Mouse (Mus musculus) embryo, embryonic 11 days (tissue): ENCODE data around the gene Abtb2.

ENCODE experiments used
- DNase-seq: peaks from one replicate; pipeline ENCODE4 v3.0.0-alpha.2; 2015

Gene Abtb2

DNA sequence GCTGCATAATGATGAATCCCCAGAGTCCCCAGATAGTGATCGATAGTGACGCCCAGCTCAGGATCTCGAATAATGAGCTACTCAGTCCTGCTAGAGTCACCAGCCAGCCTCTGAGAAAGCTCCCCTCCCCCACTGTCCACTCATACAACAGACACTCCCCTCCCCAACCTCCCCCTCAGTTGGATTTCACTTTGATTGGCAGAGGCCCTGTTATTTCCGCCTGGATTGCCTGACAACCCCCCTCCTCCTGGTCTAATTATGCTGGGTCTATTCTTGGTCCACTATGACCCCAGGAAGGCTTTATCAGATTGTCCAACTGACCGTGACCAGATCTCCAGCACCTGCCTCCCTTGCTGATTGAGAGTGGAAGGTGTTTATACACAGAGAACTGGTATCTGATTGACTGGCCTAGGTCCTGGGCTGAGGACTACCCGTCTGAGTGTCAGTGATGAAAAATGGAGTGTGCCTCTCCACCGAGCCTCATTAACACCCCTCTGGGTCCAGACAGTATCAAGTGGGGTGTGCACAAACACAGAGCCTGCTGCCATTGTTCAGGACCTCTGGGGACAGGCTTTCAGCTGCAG, 59.3 kb downstream of the Abtb2 start:
- DNase-seq, result peak; percentile 87

- no peak for DNase-seq
Observed at GRCm38 (mm10) chr2:103627101-103627500, 61.0 kb downstream of the Abtb2 start.

GRCm38 (mm10) chr2:103629956-103630355, 63.8 kb downstream of the Abtb2 start:
- DNase-seq, result no peak

- DNase-seq, result peak; percentile 69
Observed at GRCm38 (mm10) chr2:103631293-103631717, 65.2 kb downstream of the Abtb2 start.

DNA sequence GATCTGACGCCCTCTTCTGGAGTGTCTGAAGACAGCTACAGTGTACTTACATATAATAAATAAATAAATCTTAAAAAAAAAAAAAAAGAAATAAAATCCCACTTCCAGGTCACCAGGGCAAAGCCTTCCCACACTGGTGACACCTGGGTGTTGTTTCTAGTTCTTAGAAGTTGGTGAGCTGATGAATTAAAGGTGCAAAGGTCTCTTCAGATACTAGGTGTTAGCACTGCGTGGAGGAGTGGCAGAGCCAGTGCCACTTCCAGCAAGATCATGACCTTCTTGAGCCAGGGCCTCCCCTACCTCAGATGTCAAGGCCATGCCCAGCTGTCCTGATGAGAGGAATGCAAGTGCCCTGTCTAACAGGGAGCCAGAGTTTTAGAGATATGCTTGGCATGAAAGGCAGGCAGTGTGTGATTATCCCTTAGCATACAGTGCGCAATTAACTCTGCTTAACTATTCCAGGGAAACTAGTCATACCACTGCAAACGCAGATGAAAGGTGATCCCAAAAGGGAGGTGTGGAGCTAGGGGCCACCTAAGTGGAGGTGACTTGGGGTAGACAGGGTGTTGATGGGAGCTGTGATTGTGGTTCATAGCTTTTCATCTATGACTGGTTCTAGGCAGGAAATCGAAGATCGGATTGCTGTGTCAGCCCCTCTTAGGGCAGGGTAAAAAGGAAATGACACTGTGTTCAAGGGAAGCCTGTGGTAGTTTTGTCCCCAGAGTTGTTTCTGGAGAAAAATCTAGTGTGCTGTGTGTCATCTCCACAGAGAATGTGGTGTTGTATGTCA, 66.2 kb downstream of the Abtb2 start:
- DNase-seq, result no peak

GRCm38 (mm10) chr2:103632926-103633250, 66.8 kb downstream of the Abtb2 start:
- DNase-seq, result no peak

GRCm38 (mm10) chr2:103635731-103636487, 69.8 kb downstream of the Abtb2 start:
- DNase-seq, result no peak

GRCm38 (mm10) chr2:103637385-103637784, 71.3 kb downstream of the Abtb2 start:
- no peak for DNase-seq

DNA sequence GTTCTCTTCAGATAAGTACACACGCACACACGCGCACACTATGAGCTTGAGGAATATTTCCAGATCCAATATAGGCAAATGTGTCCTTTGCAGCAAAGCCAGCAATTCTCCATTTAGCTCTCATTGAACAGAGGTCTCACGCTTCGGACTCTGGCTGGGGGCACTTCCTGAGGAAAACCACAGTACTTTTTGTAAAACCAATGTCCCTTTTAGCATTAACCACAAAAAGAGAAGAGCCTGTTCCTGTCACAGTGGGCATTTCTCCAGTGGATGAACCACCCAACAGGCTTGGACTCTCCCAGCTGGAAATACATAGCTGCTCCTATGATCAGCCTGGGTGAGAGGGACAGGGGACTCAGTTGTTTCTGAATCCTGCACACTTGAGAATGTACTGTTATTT, 71.8 kb downstream of the Abtb2 start:
- no peak for DNase-seq

DNA sequence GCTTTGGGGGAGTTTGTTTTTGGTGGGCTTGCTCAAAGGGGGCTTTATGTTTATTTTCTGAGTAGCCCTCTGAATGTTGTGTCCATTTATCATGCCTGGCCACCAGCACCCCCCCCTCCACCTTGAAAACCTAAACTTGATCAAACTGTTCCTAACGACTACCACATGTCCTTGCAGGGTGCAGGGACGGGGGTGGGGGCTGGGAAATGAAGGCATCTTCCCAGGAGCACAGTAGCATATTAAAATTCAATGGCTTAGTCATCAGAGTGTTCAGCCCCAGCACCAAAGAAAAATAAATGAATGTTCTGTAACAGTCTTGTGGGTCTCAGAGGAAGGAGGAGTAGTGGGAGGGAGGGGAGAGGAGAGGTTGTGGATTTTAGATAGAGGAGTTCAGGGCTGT, 73.6 kb downstream of the Abtb2 start:
- DNase-seq, result no peak

DNA sequence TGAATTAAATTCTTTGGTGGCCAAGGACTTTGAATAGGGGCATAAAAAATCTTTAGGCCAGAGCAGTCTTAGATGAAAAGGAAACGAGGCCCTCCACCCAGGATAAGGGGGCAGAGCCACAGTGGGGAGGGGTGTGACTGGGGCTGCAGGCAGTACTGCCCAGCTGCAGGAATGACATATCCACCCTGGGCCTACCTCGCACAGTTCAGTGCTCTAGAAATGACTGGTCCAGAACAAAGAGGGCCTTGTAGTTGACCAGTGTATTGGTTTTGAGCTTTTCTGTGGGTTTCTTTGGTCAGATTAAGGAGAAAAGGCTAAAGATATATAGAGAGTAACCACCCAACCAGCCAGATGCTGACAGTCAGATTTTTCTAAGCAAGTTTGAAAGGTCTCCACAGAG, 74.8 kb downstream of the Abtb2 start:
- DNase-seq, result no peak

- DNase-seq, result peak; percentile 63
Observed at GRCm38 (mm10) chr2:103643584-103644211, 77.6 kb downstream of the Abtb2 start.

DNA sequence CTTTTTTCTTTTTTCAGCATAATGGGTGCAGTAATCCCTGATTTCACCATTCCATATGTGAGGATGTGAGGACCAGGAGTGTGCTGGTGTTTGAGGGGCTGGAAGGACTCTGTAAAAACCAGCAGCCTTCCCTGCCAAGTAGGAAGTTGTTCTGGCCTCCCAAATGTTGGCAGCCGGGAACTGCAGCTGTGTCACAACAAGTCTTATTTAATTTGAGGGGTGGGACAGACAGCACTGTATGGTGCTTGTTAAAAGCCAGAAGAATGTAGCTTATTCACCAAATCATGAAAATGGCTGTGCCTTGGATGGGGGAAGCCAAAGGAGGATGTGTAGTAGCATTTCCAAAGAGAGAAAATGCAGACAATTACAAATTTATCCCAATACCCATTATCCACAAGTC, 78.3 kb downstream of the Abtb2 start:
- DNase-seq, result no peak

DNA sequence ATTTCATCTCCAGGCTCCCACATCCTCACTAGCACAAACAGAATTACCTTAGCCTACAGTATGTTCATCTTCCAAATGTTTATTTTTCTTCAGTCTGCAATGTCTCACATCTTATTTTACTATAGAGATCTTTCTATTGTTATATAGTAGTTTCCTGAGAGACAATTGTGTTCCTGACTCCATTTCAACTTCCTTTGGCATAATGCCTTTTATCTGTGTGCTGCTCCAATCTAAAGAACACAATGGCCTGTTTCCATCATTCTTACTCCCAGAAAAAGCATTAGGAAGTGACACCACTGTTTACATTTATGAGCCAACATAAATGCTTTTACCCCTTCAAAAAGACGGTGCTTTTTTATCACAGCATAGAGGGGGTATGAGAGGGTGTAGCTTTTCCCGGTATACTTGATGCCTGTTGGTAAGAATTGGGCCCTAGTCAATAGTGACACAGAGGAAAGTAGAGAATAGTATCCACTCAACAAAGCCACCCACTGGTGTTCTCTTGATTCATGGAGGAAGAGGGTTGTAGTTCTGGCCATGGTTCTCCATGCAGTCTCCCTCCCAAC, 84.3 kb downstream of the Abtb2 start:
- DNase-seq, result no peak

- DNase-seq, result no peak
Observed at GRCm38 (mm10) chr2:103652121-103652520, 86.0 kb downstream of the Abtb2 start.

- DNase-seq, result no peak
Observed at GRCm38 (mm10) chr2:103655037-103655436, 88.9 kb downstream of the Abtb2 start.

DNA sequence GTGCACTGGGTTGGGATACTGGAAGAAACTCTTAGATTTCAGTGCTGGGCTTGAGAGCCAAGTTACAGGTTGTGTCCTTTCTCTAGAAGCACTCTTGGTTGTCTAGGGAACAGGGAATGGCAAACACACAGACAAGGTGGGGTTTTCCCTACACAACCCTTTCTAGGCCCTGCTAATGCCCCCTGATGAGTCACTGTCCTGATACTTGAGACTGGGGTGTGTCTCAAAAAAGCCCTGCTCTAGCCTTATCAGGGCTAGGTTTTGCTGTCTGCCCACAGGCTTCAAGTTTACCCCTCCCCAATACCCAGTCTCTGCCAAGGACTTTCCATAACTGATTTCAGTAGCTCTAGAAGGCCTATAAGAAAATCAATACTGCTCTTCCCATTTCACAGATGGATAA, 89.9 kb downstream of the Abtb2 start:
- no peak for DNase-seq

GRCm38 (mm10) chr2:103659167-103659566, 93.1 kb downstream of the Abtb2 start:
- DNase-seq, result no peak

DNA sequence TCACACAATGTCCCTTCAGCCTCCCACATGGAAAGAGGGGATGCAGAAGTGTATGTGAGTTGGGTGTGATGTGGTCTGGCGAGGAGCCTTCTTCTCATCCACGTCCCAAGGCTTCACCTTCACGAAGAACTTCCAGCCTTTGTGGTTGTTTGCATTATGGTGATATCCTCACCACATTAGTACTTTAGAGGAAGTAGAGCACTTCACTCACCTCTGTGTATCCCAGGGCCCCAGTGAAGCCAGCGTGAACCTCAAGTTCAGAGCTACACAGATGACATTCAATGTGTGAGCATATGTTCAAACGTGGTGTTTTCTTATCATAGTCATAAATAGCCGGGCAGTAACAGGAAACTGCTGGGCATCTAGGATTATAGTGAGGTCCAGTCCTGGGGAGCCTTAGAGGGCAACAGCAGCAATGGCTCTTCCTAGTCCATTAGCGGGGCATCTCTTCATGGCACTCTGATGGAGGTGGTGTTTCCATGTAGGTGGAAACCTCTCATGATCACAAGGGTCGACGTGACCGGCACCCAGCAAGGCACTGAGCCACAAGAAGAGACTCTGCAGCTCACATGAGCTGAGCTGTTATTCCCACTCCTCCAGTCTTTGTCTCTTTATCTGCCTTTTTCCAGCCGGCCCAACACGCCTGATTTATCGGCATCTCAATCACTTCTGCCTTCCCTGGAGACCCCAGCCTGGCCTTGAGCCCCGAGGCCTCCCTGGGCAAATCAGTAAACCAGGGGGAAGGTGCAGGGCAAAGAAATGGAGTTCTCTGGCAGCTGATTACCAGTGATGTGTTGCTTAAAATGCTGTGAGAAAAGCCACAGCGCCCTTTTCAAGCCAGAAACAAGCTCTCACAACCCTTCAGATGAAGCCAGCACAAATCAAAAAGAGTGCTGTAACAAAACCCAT, 93.8 kb downstream of the Abtb2 start:
- no peak for DNase-seq

DNA sequence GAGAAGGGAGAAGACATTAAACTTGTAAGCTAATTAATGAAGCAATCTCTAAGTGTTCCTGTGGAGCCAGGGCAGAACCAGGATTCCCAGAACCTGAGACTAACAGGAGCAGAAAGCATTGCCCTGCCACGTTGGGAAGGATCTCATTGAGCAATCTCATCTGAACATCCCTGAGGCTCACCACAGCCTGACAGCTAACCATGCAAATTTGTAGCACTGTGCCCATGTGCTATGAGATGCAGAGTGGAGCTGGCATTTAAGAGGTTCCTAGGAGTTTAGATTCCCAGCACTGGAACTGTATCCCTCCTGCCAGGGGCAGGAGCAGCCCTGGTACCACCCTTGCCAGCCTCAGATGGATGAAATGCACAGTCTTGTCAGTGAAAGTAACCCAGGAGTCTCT, 95.6 kb downstream of the Abtb2 start:
- no peak for DNase-seq

DNA sequence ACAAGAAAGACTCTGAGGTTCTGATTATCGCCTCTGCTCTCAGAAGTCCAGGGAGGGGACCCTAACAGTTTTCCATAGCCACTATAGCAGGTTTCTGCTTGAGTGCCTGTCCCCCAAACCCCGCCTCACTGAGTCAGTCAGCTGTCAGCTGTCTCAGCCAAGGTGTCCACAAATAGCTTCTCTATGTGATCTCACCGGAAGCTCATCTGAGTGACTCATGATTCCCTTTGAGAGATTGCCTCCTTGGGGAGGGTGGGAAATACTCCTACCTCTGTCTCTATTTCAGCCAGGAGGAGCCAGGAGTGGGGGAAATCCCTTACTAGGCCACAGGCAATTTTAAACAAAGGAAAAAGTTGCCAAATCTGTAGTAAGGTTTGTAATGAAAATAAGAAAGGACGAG, 96.0 kb downstream of the Abtb2 start:
- DNase-seq, result no peak

GRCm38 (mm10) chr2:103664341-103664740, 98.2 kb downstream of the Abtb2 start:
- no peak for DNase-seq
